Mouse (Mus musculus) ES-E14 (cell line): ENCODE results near the gene Cntd1. TPM values are rescaled to one million over a fixed set of nuclear protein-coding genes. Genes with fewer than 3 reads are reported as not detected.
A peak's percentile ranks its signal among the peaks of the same experiment; 100 is the strongest.

Experiments used
- DNase-seq: peaks from one replicate; pipeline ENCODE4 v3.0.0-alpha.2; 2013; ENCODE audit warnings: low read depth, low spot score
- H3K27ac ChIP-seq: 2 replicates; pipeline ENCODE4 v1.5.1; 2012; ENCODE audit warnings: low read depth, mild to moderate bottlenecking, low read length, moderate library complexity, mixed read lengths; ENCODE audit not compliant: poor library complexity, insufficient read depth, severe bottlenecking
- H3K36me3 ChIP-seq: 2 replicates; pipeline ENCODE4 v1.6.1; 2012; ENCODE audit warnings: mild to moderate bottlenecking, low read length, moderate library complexity, mixed read lengths; ENCODE audit not compliant: control insufficient read depth, poor library complexity, insufficient read depth, severe bottlenecking
- H3K4me1 ChIP-seq, 2 experiments: fragments of 150-350 bp in 1 of 2; sonication (generic) in 1 of 2; 2 replicates each; pipeline ENCODE4 v1.6.1; 2012; ENCODE audit warnings: low read length in 2 of 2, mild to moderate bottlenecking in 1 of 2, mixed read lengths in 1 of 2; ENCODE audit not compliant: control insufficient read depth in 2 of 2, insufficient read depth in 2 of 2, poor library complexity in 1 of 2
- H3K4me3 ChIP-seq, 2 experiments: fragments of 150-350 bp in 1 of 2; sonication (generic) in 1 of 2; 2 replicates each; pipeline ENCODE4 v1.5.1; 2012; ENCODE audit warnings: low read length in 2 of 2, low read depth in 1 of 2, mild to moderate bottlenecking in 1 of 2, mixed read lengths in 1 of 2; ENCODE audit not compliant: insufficient read depth in 1 of 2, poor library complexity in 1 of 2, severe bottlenecking in 1 of 2
- H3K9ac ChIP-seq: 2 replicates; pipeline ENCODE4 v1.6.1; 2012; ENCODE audit warnings: low read depth, mild to moderate bottlenecking, low read length, mixed read lengths; ENCODE audit not compliant: poor library complexity, insufficient read depth, severe bottlenecking
- H3K9me3 ChIP-seq: fragments of 150-350 bp; sonication (generic); 2 replicates; pipeline ENCODE4 v1.6.1; 2012; ENCODE audit warnings: low read depth, mild to moderate bottlenecking, low read length; ENCODE audit not compliant: control insufficient read depth, insufficient read depth
- CHD2 ChIP-seq: IDR thresholded peaks from 2 replicates; pipeline ENCODE4 v1.6.1; 2014; ENCODE audit warnings: mild to moderate bottlenecking, low read depth, low read length, inconsistent platforms
- HCFC1 ChIP-seq: IDR thresholded peaks from 2 replicates; pipeline ENCODE4 v1.6.1; 2012; ENCODE audit warnings: low read length, inconsistent platforms, borderline replicate concordance; ENCODE audit not compliant: insufficient read depth
- MAFK ChIP-seq: IDR thresholded peaks from 2 replicates; pipeline ENCODE4 v1.6.1; 2014; ENCODE audit warnings: mild to moderate bottlenecking, low read depth, low read length, inconsistent platforms; ENCODE audit not compliant: insufficient read depth
- ZC3H11A ChIP-seq: IDR thresholded peaks from 2 replicates; pipeline ENCODE4 v1.6.1; 2012; ENCODE audit warnings: low read depth, mild to moderate bottlenecking, inconsistent platforms, low read length, borderline replicate concordance
- ZNF384 ChIP-seq: IDR thresholded peaks from 2 replicates; pipeline ENCODE4 v1.6.1; 2012; ENCODE audit warnings: low read depth, low read length, inconsistent platforms
- in situ Hi-C, 2 experiments: fragments of 600-800 bp; cut with MboI; formaldehyde crosslinking; loops; one replicate each; pipeline ENCODE4 v1.15.1; 2025; ENCODE audit warnings: low sequenced_read_pairs in 2 of 2, inconsistent platforms in 1 of 2; ENCODE audit not compliant: unreplicated experiment in 2 of 2
- total RNA-seq: library from RNA; depleted of rRNA; stranded (reverse); fragments of 300-350 nt; gene quantifications from 2 replicates; pipeline ENCODE4 v1.2.3, GENCODE M21; 2012

Gene Cntd1
- total RNA-seq, 1 experiment = 2.1 TPM

GRCm38 (mm10) chr11:101300881-101301280, 22.1 kb downstream of the Cntd1 start:
- Histone ChIP-seq H3K9me3 (no peaks in the 10 kb centered on the region), H3K27ac (no peak overlapping the region), H3K4me1 (no peaks in the 10 kb centered on the region), H3K36me3 (peaks cover 4% of the 10 kb centered on the region; the same call in 1 of the 2 replicates), H3K4me3 (peak overlapping the region; percentile 83 to 93; a peak in 3 of 4 replicates), H3K9ac (no peak overlapping the region)
- no peak for DNase-seq
- no peak for TF ChIP-seq HCFC1
- TF ChIP-seq ZNF384 = no peak
- TF ChIP-seq CHD2 = no peak
- TF ChIP-seq ZC3H11A = no peak
- no peak for TF ChIP-seq MAFK
- in situ Hi-C loops = no loop called here

GRCm38 (mm10) chr11:101301299-101302003, 22.6 kb downstream of the Cntd1 start:
- H3K9me3 ChIP-seq = no peaks in the 10 kb centered on the region
- in situ Hi-C loops = no loop called here
- peaks cover 4% of the 10 kb centered on the region; the same call in 1 of the 2 replicates for H3K36me3 ChIP-seq
- H3K4me3 ChIP-seq = peak overlapping the region; percentile 83 to 93
- H3K9ac ChIP-seq = peak overlapping the region; percentile 87
- H3K4me1 ChIP-seq = no peaks in the 10 kb centered on the region
- no peak for TF ChIP-seq HCFC1
- TF ChIP-seq CHD2 = no peak
- no peak for TF ChIP-seq ZNF384
- TF ChIP-seq MAFK = no peak
- no peak for TF ChIP-seq ZC3H11A
- no peak for DNase-seq
- H3K27ac ChIP-seq = no peak overlapping the region

GRCm38 (mm10) chr11:101302004-101302798, 23.4 kb downstream of the Cntd1 start, which contains the start of gene Becn1:
TSS of gene Becn1 (minus strand) at chr11:101302286.
- peak; percentile 95 for DNase-seq
- TF ChIP-seq CHD2 (no peak), MAFK (no peak), ZC3H11A (no peak), HCFC1 (no peak), ZNF384 (no peak)
- Histone ChIP-seq H3K36me3 (peaks cover 4% of the 10 kb centered on the region; the same call in 1 of the 2 replicates), H3K9ac (peak within 1 kb of the TSS; percentile 87), H3K4me3 (peak within 1 kb of the TSS; percentile 83 to 93), H3K9me3 (no peaks in the 10 kb centered on the region), H3K4me1 (peaks cover 0 to 3% of the 10 kb centered on the region in 2 experiments; a peak in 1 of 4 replicates), H3K27ac (no peak within 1 kb of the TSS)
- in situ Hi-C loops = no loop called here

- Histone ChIP-seq H3K36me3 (no peaks in the 10 kb centered on the region), H3K27ac (no peak overlapping the region; the same call in 1 of the 2 replicates), H3K9me3 (no peaks in the 10 kb centered on the region), H3K4me1 (peaks cover 2 to 5% of the 10 kb centered on the region in 2 experiments; a peak in 1 of 4 replicates), H3K9ac (no peak overlapping the region; the same call in 1 of the 2 replicates), H3K4me3 (no peak overlapping the region)
- in situ Hi-C loops = no loop called here
- DNase-seq = peak; percentile 51
- TF ChIP-seq CHD2 (peak; percentile 36; the same call in 1 of the 2 replicates), ZC3H11A (no peak)
Observed at GRCm38 (mm10) chr11:101307744-101308143, 28.9 kb downstream of the Cntd1 start.
